Mouse (Mus musculus): ENCODE measurements around the gene B3gat3.
"Not testable (repeated sequence)": the region's sequence is repeated elsewhere in the genome, so short reads cannot be mapped to it uniquely, and the experiment has no call there.

The B3gat3 gene

GRCm38 (mm10) chr19:8920073-8920736 is at the start of gene B3gat3:
Gene B3gat3 (plus strand): TSS chr19:8920374.
- DNase-seq (ENCODE audit: low read depth, low spot score) = peak; percentile 94

- DNase-seq (ENCODE audit: low read depth, low spot score) = not testable (repeated sequence)
Measured at GRCm38 (mm10) chr19:8870381-8870780, 49.8 kb upstream of the B3gat3 start.

DNA sequence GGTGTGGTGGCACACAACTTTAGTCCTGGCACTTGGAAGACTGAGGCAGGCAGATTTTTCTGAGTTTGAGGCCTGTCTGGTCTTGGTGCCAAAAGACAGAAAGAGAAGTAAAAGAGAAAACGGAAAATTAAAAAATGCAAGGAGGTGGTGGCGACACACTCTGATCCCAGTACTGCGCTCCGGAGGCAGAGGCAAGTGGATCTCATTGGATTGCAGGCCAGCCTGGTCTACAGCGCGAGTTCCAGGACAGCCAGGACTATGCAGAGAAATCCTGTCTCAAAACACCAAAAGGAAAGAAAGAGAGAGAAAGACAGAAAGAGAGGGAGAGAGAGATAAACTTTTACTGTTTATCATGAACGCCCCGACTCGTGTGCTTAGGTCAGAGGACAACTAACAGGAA is 49.3 kb upstream of the B3gat3 start:
- DNase-seq (ENCODE audit: low read depth, low spot score) = no peak

DNA sequence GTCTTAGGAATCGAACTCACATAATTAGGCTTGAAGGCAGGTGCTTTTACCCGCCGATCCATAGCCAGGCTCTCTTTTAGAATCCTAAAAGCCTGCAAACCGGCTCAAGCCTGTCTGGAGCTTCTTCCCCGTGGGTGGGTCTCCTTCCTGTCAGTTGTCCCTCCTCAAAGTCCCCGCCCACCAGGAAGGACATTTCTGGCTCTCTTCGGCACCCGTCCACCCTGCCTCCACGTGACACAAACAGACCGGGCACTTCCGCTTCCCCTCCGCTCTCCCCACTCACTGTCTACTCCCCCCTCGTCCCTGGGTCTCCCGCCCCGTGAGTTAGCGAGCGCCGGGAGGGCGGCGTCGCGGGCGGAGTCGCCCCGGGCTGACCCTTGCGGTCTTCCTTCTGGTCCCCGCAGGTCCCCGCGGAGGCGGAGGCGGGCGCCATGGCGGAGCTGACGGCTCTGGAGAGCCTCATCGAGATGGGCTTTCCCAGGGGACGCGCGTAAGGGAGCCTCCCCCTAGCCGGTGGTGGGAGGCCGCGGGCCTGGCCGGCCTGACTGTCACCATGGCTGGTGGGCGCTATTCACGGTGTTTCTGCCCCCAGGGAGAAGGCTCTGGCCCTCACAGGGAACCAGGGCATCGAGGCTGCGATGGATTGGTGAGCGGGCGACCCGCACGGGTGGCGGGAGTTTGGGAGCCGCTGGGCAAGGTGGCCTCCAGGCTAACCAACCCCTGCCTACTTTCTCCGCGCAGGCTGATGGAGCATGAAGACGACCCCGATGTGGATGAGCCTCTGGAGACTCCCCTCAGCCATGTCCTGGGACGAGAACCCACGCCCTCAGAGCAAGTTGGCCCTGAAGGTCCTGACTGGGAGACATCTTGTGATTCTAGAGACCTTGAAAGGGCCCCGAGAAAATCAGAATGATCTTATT is 48.6 kb upstream of the B3gat3 start, which contains the start of gene Ubxn1:
TSS of gene Ubxn1 (plus strand) at position 230 of the 920 bp plus-strand sequence.
- DNase-seq (ENCODE audit: low read depth, low spot score) = peak; percentile 100

DNA sequence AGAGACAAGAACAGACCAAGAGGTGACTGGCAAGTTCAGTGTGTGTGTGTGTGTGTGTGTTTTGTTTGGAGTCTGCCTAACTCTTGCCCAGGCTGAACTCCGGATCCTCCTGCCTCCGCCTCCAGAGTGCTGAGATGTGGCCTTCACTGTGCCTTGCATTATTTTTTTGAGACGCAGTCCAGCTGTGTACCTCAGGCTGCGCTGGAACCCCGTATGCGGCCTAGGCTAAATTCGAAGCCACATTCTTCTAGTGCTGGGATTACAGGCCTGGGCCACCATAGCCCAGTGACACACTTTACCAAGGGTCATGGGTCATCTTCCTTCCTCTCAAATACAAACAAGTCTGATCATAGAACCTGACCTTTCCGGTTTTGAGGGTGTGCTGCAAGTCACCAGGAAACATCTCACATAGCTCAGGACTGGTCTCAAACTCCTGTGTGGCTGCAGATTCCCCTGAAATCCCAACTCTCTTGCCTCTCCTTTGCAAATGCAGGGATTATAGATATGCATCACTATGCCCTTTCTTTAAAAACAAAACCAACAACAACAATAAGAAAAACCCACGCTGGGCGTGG is 47.8 kb upstream of the B3gat3 start:
- peak; percentile 88 for DNase-seq (ENCODE audit: low read depth, low spot score)

GRCm38 (mm10) chr19:8875031-8875430 is 45.1 kb upstream of the B3gat3 start:
- DNase-seq (ENCODE audit: low read depth, low spot score) = no peak

GRCm38 (mm10) chr19:8880311-8881033 is 39.7 kb upstream of the B3gat3 start, which contains the start of gene Uqcc3:
Gene Uqcc3 (minus strand): TSS chr19:8880923.
- peak; percentile 94 for DNase-seq (ENCODE audit: low read depth, low spot score)

GRCm38 (mm10) chr19:8881034-8881392 is 39.2 kb upstream of the B3gat3 start:
- no peak for DNase-seq (ENCODE audit: low read depth, low spot score)

DNA sequence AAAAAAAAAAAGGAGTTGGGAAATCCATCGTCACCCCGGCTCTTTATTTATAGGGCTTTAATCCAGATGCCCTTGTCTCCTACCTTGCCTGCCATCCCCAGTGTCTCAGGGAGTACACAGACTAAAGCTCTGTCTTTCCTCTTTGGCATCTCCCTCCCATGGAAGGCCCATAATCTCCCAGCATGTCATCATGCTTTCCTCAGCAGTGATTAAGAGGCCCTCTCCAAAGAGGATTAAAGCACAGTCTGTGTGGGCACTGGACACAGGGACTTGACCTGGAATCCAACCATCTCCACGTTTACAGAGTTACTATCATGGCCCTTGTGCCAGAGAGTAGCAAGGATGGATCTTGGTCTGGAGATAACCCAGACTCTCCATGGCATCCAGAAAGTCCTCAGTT is 36.6 kb upstream of the B3gat3 start, which contains the start of the genes Lbhd1 and Gm49403:
TSS of gene Lbhd1 (plus strand) at position 117 of the 400 bp plus-strand sequence.
TSS of gene Gm49403 (plus strand) at position 315 of the 400 bp plus-strand sequence.
- DNase-seq (ENCODE audit: low read depth, low spot score) = no peak

DNA sequence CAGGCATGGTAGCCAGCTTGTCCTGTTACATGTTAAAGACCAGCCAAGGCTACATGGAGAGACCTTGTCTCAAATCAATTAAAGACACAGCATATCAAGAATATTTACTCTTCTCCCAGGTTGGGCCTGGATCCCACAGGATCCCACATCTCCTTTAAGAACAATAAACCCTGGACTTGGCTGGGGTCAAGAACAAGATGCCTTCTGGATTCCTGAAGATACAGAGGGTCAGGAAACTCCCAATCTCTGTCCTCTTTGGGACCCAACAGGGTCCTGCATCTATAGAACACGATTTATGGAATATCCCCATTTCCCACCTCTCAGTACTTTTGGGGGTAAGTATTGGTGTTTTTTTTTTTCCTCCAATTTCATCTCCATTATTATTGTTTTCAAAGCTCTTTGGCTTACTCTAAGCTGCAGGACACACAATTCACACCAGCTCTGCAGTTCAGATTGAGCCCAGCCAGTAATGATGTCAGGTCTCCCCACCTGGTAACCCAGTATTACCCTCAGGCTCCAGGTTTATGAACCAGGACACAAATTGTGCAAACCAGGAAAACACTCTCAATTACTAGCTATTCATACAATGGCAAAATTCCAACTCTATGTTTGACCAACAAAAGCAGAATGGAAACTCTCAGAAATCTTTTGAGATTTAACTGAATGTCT is 33.1 kb upstream of the B3gat3 start:
- DNase-seq (ENCODE audit: low read depth, low spot score) = peak; percentile 63

DNA sequence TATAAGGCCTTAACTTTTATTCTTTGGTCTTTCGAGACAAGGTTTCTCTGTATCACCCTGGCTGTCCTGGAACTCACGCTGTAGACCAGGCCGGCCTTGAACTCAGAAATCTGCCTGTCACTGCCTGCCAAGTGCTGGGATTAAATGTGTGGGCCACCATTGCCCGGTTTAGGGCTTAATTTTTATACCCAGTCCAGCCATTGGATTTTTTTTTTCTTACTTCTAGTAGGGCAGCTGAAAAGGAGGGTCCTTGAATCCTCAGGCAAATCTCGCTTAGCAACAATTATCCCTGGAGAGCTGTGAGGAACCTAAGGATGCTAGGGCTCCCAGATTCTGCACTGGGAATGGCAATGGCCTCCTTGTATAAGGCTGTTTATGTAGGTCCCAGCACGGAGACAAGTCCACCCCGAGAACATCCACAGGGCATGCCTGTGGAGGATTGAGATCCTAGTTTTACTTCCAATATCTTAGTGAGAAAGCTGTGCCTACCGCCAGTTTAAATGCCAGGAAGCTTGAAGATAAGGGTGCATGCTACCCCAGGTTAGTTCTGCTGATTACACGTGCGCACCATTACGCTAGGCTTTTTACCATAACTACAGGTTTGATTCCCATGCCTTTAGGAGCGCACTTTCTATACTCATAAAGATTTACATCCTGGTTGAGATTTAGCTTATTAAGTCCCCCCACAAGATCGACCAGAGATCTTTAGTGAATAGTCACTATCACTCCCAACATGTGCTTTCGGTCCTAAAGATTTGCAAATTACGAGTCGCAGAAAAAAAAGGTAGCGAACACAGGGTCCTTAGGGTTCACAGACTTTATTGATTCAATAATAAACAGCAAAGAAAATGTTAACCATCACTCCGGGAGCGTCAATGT is 32.4 kb upstream of the B3gat3 start:
- peak; percentile 67 for DNase-seq (ENCODE audit: low read depth, low spot score)

- DNase-seq (ENCODE audit: low read depth, low spot score) = peak; percentile 99
Measured at GRCm38 (mm10) chr19:8888511-8889385, 31.4 kb upstream of the B3gat3 start, which contains the start of the genes 1810009A15Rik and Gm49416. Gene 1810009A15Rik (plus strand): TSS chr19:8888853. Gene Gm49416 (plus strand): TSS chr19:8888926.

- peak; percentile 94 for DNase-seq (ENCODE audit: low read depth, low spot score)
Measured at GRCm38 (mm10) chr19:8892829-8893766, 27.1 kb upstream of the B3gat3 start, which contains the start of gene Ints5. Gene Ints5 (plus strand): TSS chr19:8893005.

GRCm38 (mm10) chr19:8895397-8895960 is 24.7 kb upstream of the B3gat3 start:
- DNase-seq (ENCODE audit: low read depth, low spot score) = no peak

DNA sequence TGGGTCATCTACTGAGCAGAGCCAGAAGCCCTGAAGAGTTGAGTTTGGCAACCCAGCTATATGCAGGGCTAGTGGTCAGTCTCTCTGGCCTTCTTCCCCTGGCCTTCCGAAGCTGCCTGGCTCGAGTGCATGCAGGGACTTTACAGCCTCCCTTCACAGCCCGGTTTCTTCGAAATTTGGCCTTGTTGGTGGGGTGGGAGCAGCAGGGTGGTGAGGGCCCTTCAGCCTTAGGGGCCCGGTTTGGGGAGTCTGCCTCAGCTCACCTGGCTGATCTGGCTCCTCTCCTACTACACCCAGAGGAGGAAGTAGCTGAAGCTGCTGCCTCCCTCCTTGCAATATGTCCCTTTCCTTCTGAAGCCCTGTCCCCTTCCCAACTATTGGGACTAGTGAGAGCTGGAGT is 23.9 kb upstream of the B3gat3 start:
- not testable (repeated sequence) for DNase-seq (ENCODE audit: low read depth, low spot score)

DNA sequence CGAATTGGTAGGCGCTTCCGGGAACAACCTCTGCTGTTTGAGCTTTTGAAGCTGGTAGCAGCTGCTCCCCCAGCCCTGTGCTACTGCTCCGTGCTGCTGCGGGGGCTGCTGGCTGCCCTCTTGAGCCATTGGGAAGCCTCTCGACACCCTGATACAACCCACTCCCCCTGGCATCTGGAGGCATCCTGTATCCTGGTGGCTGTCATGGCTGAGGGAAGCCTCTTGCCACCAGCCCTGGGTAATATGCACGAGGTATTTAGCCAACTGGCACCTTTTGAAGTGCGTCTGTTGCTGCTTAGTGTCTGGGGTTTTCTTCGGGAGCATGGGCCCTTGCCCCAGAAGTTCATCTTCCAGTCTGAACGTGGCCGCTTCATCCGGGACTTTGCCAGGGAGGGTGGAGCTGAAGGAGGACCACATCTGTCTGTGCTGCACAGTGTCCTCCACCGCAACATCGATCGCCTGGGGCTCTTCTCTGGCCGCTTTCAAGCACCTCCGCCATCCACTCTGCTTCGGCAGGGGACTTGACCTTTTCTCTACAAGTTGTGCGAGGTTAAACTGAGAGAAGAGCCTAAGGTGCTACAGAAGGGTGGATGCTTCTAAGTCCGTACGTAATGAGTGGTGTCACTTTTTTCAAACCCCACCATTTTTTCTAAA is 22.8 kb upstream of the B3gat3 start:
- peak; percentile 82 for DNase-seq (ENCODE audit: low read depth, low spot score)
